Mouse (Mus musculus) hindbrain, embryonic 16.5 days (tissue): ENCODE measurements around the gene Olfr577. TPM values are rescaled to one million over a fixed set of nuclear protein-coding genes. Genes with fewer than 3 reads are reported as not detected.

Experiments
- ATAC-seq: fragments of 200-750 bp; cut with Nextera tagmentation; 2 replicates; pipeline ENCODE4 v1.8.0; 2017; ENCODE audit warnings: moderate TSS enrichment, moderate library complexity
- H3K27ac ChIP-seq: fragments of 300-500 bp; sonication (generic); 2 replicates; pipeline ENCODE4 v1.5.1; 2014; ENCODE audit warnings: low read depth, mild to moderate bottlenecking, control low read depth, low read length, moderate library complexity
- H3K27me3 ChIP-seq: fragments of 300-500 bp; sonication (generic); replicated peaks from 2 replicates; pipeline ENCODE4 v1.6.1; 2014; ENCODE audit warnings: low read length; ENCODE audit not compliant: control insufficient read depth, insufficient read depth
- H3K36me3 ChIP-seq: fragments of 300-500 bp; sonication (generic); 2 replicates; pipeline ENCODE4 v1.6.1; 2014; ENCODE audit warnings: mild to moderate bottlenecking, low read length, moderate library complexity, mixed read lengths; ENCODE audit not compliant: control insufficient read depth, insufficient read depth
- H3K4me1 ChIP-seq: fragments of 300-500 bp; sonication (generic); 2 replicates; pipeline ENCODE4 v1.6.1; 2014; ENCODE audit warnings: low read depth, low read length; ENCODE audit not compliant: control insufficient read depth, insufficient read depth
- H3K4me2 ChIP-seq: fragments of 300-500 bp; sonication (generic); 2 replicates; pipeline ENCODE4 v1.6.1; 2014; ENCODE audit warnings: mild to moderate bottlenecking, low read length, control low read depth, moderate library complexity
- H3K4me3 ChIP-seq: fragments of 300-500 bp; sonication (generic); 2 replicates; pipeline ENCODE4 v1.5.1; 2014; ENCODE audit warnings: mild to moderate bottlenecking, low read length, control low read depth, moderate library complexity
- H3K9ac ChIP-seq: fragments of 300-500 bp; sonication (generic); 2 replicates; pipeline ENCODE4 v1.6.1; 2014; ENCODE audit warnings: low read depth, mild to moderate bottlenecking, control low read depth, low read length, moderate library complexity
- H3K9me3 ChIP-seq: fragments of 300-500 bp; sonication (generic); 2 replicates; pipeline ENCODE4 v1.6.1; 2014; ENCODE audit warnings: mild to moderate bottlenecking, low read length, moderate library complexity; ENCODE audit not compliant: control insufficient read depth
- WGBS: fragments of 180-500 bp; shearing (Covaris S2); extraction: QIAGEN DNeasy Blood & Tissue Kit; methylation state at CpG from one replicate; pipeline ENCODE4 v1.1.7; 2014; 5-methylcytosine and 5-hydroxymethylcytosine counted together
- polyA plus RNA-seq: library from polyadenylated mRNA; unstranded; fragments of >200 nt; fragmentation: Nextera tagmentation; extraction: Ambion mirVana; gene quantifications from 2 replicates; pipeline ENCODE4 v1.2.1, GENCODE M21; 2015

The Olfr577 gene
- polyA plus RNA-seq = not detected in 2 replicates

- ATAC-seq = no peak
- no peak within 1 kb of the TSS for H3K4me2 ChIP-seq
- H3K9ac ChIP-seq = no peak within 1 kb of the TSS
- no peaks in the 10 kb centered on the region for H3K36me3 ChIP-seq
- H3K27me3 ChIP-seq = no peaks in the 10 kb centered on the region
- WGBS = 87% methylated on average over 2 of the region's 2 CpGs
- H3K9me3 ChIP-seq = no peaks in the 10 kb centered on the region
- H3K4me1 ChIP-seq = no peaks in the 10 kb centered on the region
- no peak within 1 kb of the TSS for H3K27ac ChIP-seq
- no peak within 1 kb of the TSS for H3K4me3 ChIP-seq
These were observed at the start of gene Olfr577 for GRCm38 (mm10) chr7:102975843-102976242. Gene Olfr577 (minus strand): TSS chr7:102975943.

- H3K4me3 ChIP-seq = no peak within 1 kb of the TSS
- no peaks in the 10 kb centered on the region for H3K9me3 ChIP-seq
- no peaks in the 10 kb centered on the region for H3K27me3 ChIP-seq
- no peak for ATAC-seq
- WGBS = 81% methylated on average over 3 of the region's 3 CpGs
- H3K4me1 ChIP-seq = no peaks in the 10 kb centered on the region
- no peak within 1 kb of the TSS for H3K4me2 ChIP-seq
- no peaks in the 10 kb centered on the region for H3K36me3 ChIP-seq
- H3K27ac ChIP-seq = no peak within 1 kb of the TSS
- no peak within 1 kb of the TSS for H3K9ac ChIP-seq
These were observed 13.5 kb upstream of the Olfr577 start, which contains the start of gene Olfr578 for GRCm38 (mm10) chr7:102989224-102989623. Gene Olfr578 (minus strand): TSS chr7:102989324.

- 50% methylated on average over 1 of the region's 1 CpGs for WGBS
- ATAC-seq = no peak
- Histone ChIP-seq H3K4me1 (no peaks in the 10 kb centered on the region), H3K9me3 (no peaks in the 10 kb centered on the region), H3K36me3 (no peaks in the 10 kb centered on the region), H3K27me3 (no peaks in the 10 kb centered on the region), H3K4me2 (no peak overlapping the region), H3K27ac (no peak overlapping the region), H3K9ac (no peak overlapping the region), H3K4me3 (no peak overlapping the region)
These were observed 1.3 kb downstream of the Olfr577 start for GRCm38 (mm10) chr7:102974399-102974798.

- 54% methylated on average over 2 of the region's 2 CpGs for WGBS
- no peak within 1 kb of the TSS for H3K4me2 ChIP-seq
These were observed 13.4 kb downstream of the Olfr577 start, which contains the start of gene Olfr576 for GRCm38 (mm10) chr7:102962360-102962759. Gene Olfr576 (plus strand): TSS chr7:102962660.

GRCm38 (mm10) chr7:102958593-102958992 lies 17.1 kb downstream of the Olfr577 start, which contains the start of gene Olfr575:
Gene Olfr575 (minus strand): TSS chr7:102958775.
- H3K4me1 ChIP-seq = no peaks in the 10 kb centered on the region
- H3K27ac ChIP-seq = no peak within 1 kb of the TSS
- no peak within 1 kb of the TSS for H3K4me3 ChIP-seq
- H3K9ac ChIP-seq = no peak within 1 kb of the TSS
- H3K36me3 ChIP-seq = no peaks in the 10 kb centered on the region
- no peak for ATAC-seq
- H3K9me3 ChIP-seq = no peaks in the 10 kb centered on the region
- H3K27me3 ChIP-seq = no peaks in the 10 kb centered on the region
- WGBS = 66% methylated on average over 1 of the region's 1 CpGs
- H3K4me2 ChIP-seq = no peak within 1 kb of the TSS

More at GRCm38 (mm10) chr7:102962360-102962759, 13.4 kb downstream of the Olfr577 start, which contains the start of gene Olfr576:
- H3K9ac ChIP-seq = no peak within 1 kb of the TSS
- H3K27me3 ChIP-seq = no peaks in the 10 kb centered on the region
- no peaks in the 10 kb centered on the region for H3K36me3 ChIP-seq
- no peaks in the 10 kb centered on the region for H3K4me1 ChIP-seq
- H3K27ac ChIP-seq = no peak within 1 kb of the TSS
- no peak within 1 kb of the TSS for H3K4me3 ChIP-seq
- no peak for ATAC-seq
- no peaks in the 10 kb centered on the region for H3K9me3 ChIP-seq

- Histone ChIP-seq H3K4me2 (no peak overlapping the region), H3K9ac (no peak overlapping the region), H3K27ac (no peak overlapping the region), H3K4me1 (no peaks in the 10 kb centered on the region), H3K4me3 (no peak overlapping the region), H3K27me3 (no peaks in the 10 kb centered on the region), H3K9me3 (no peaks in the 10 kb centered on the region), H3K36me3 (no peaks in the 10 kb centered on the region)
- ATAC-seq = no peak
- 87% methylated on average over 3 of the region's 3 CpGs for WGBS
These were observed 17.6 kb downstream of the Olfr577 start for GRCm38 (mm10) chr7:102958137-102958536.

GRCm38 (mm10) chr7:102950732-102951131 lies 25.0 kb downstream of the Olfr577 start:
- H3K27ac ChIP-seq = no peak overlapping the region
- no peak overlapping the region for H3K4me3 ChIP-seq
- no peaks in the 10 kb centered on the region for H3K4me1 ChIP-seq
- H3K9ac ChIP-seq = no peak overlapping the region
- ATAC-seq = no peak
- 62% methylated on average over 1 of the region's 1 CpGs for WGBS
- no peak overlapping the region for H3K4me2 ChIP-seq
- H3K27me3 ChIP-seq = no peaks in the 10 kb centered on the region
- H3K9me3 ChIP-seq = no peaks in the 10 kb centered on the region
- no peaks in the 10 kb centered on the region for H3K36me3 ChIP-seq

GRCm38 (mm10) chr7:102948167-102948566 lies 27.6 kb downstream of the Olfr577 start, which contains the start of gene Olfr574:
Gene Olfr574 (plus strand): TSS chr7:102948467.
- no peak within 1 kb of the TSS for H3K4me3 ChIP-seq
- no peak within 1 kb of the TSS for H3K9ac ChIP-seq
- H3K27me3 ChIP-seq = no peaks in the 10 kb centered on the region
- H3K4me2 ChIP-seq = no peak within 1 kb of the TSS
- no peaks in the 10 kb centered on the region for H3K36me3 ChIP-seq
- no peaks in the 10 kb centered on the region for H3K9me3 ChIP-seq
- ATAC-seq = no peak
- no peak within 1 kb of the TSS for H3K27ac ChIP-seq
- 91% methylated on average over 1 of the region's 1 CpGs for WGBS
- no peaks in the 10 kb centered on the region for H3K4me1 ChIP-seq

GRCm38 (mm10) chr7:102943417-102943816 lies 32.3 kb downstream of the Olfr577 start:
- H3K36me3 ChIP-seq = no peaks in the 10 kb centered on the region
- WGBS = 82% methylated on average over 1 of the region's 1 CpGs
- ATAC-seq = no peak
- no peak overlapping the region for H3K9ac ChIP-seq
- H3K27ac ChIP-seq = no peak overlapping the region
- H3K9me3 ChIP-seq = no peaks in the 10 kb centered on the region
- no peaks in the 10 kb centered on the region for H3K27me3 ChIP-seq
- no peaks in the 10 kb centered on the region for H3K4me1 ChIP-seq
- H3K4me2 ChIP-seq = no peak overlapping the region
- no peak overlapping the region for H3K4me3 ChIP-seq
